Mouse (Mus musculus) ovary, postnatal 36 days (tissue): ENCODE data around the gene Mcrs1.
A peak's percentile ranks its signal among the peaks of the same experiment; 100 is the strongest.
"Not testable (repeated sequence)": the region's sequence is repeated elsewhere in the genome, so short reads cannot be mapped to it uniquely, and the experiment has no call there.

Experiments used
- DNase-seq: peaks from one replicate; pipeline ENCODE4 v3.0.0; 2022; ENCODE audit warnings: low spot score, mixed read lengths

Gene Mcrs1

GRCm38 (mm10) chr15:99249938-99250337, 1.8 kb downstream of the Mcrs1 start:
- DNase-seq: no peak

- DNase-seq: no peak
Observed at GRCm38 (mm10) chr15:99248972-99249371, 2.8 kb downstream of the Mcrs1 start.

GRCm38 (mm10) chr15:99246736-99247135, 5.0 kb downstream of the Mcrs1 start:
- not testable (repeated sequence) for DNase-seq

GRCm38 (mm10) chr15:99242045-99242444, 9.7 kb downstream of the Mcrs1 start:
- DNase-seq: no peak

- DNase-seq: no peak
Observed at GRCm38 (mm10) chr15:99241249-99241648, 10.5 kb downstream of the Mcrs1 start.

- no peak for DNase-seq
Observed at GRCm38 (mm10) chr15:99240129-99240528, 11.6 kb downstream of the Mcrs1 start.

GRCm38 (mm10) chr15:99238006-99238405, 13.8 kb downstream of the Mcrs1 start:
- no peak for DNase-seq

- no peak for DNase-seq
Observed at GRCm38 (mm10) chr15:99234326-99235010, 17.3 kb downstream of the Mcrs1 start.

- DNase-seq: no peak
Observed at GRCm38 (mm10) chr15:99233719-99234118, 18.0 kb downstream of the Mcrs1 start.

- no peak for DNase-seq
Observed at GRCm38 (mm10) chr15:99231998-99232397, 19.8 kb downstream of the Mcrs1 start.

GRCm38 (mm10) chr15:99226090-99226489, 25.7 kb downstream of the Mcrs1 start:
- no peak for DNase-seq

GRCm38 (mm10) chr15:99225081-99225810, 26.5 kb downstream of the Mcrs1 start:
- DNase-seq: no peak

GRCm38 (mm10) chr15:99224208-99224911, 27.4 kb downstream of the Mcrs1 start, which contains the start of gene Kcnh3:
Kcnh3 (plus strand) TSS chr15:99224861.
- DNase-seq: peak; percentile 72

GRCm38 (mm10) chr15:99223585-99224207, 28.1 kb downstream of the Mcrs1 start:
- DNase-seq: peak; percentile 59

GRCm38 (mm10) chr15:99222794-99223584, 28.8 kb downstream of the Mcrs1 start:
- DNase-seq: no peak

- DNase-seq: no peak
Observed at GRCm38 (mm10) chr15:99221315-99221952, 30.3 kb downstream of the Mcrs1 start.

- no peak for DNase-seq
Observed at GRCm38 (mm10) chr15:99217630-99218029, 34.1 kb downstream of the Mcrs1 start.

GRCm38 (mm10) chr15:99215741-99216463, 35.9 kb downstream of the Mcrs1 start:
- no peak for DNase-seq

GRCm38 (mm10) chr15:99214941-99215340, 36.8 kb downstream of the Mcrs1 start:
- DNase-seq: no peak

- DNase-seq: no peak
Observed at GRCm38 (mm10) chr15:99213183-99213582, 38.6 kb downstream of the Mcrs1 start.
